Mouse (Mus musculus) CH12.LX (cell line): ENCODE measurements around the gene Krtap4-16. TPM values are rescaled to one million over a fixed set of nuclear protein-coding genes. Genes with fewer than 3 reads are reported as not detected.

ENCODE experiments used
- DNase-seq: peaks from one replicate; pipeline ENCODE4 v3.0.0-alpha.2; 2013; ENCODE audit errors: extremely low read depth
- H3K27ac ChIP-seq: 2 replicates; pipeline ENCODE4 v1.5.1; 2012; ENCODE audit warnings: low read depth, mild to moderate bottlenecking, control low read depth, moderate library complexity; ENCODE audit not compliant: insufficient read depth
- H3K27me3 ChIP-seq: replicated peaks from 2 replicates; pipeline ENCODE3; 2012; ENCODE audit warnings: inconsistent platforms
- H3K36me3 ChIP-seq, 2 experiments: replicated peaks in 1 of 2; 2 replicates each; pipeline versions ENCODE3 to v1.6.1; 2012; ENCODE audit warnings: inconsistent platforms in 1 of 2, low read length in 1 of 2, mild to moderate bottlenecking in 1 of 2, mixed read lengths in 1 of 2, moderate library complexity in 1 of 2; ENCODE audit not compliant: control insufficient read depth in 1 of 2, insufficient read depth in 1 of 2
- H3K4me1 ChIP-seq, 2 experiments: 2 replicates each; pipeline ENCODE4 v1.6.1; 2012; ENCODE audit warnings: inconsistent platforms in 1 of 2, moderate library complexity in 1 of 2; ENCODE audit not compliant: insufficient read depth in 2 of 2, control insufficient read depth in 1 of 2
- H3K4me2 ChIP-seq: 2 replicates; pipeline ENCODE4 v1.6.1; 2012; ENCODE audit warnings: low read depth, mild to moderate bottlenecking, control low read depth; ENCODE audit not compliant: poor library complexity, insufficient read depth, severe bottlenecking
- H3K4me3 ChIP-seq, 3 experiments: fragments of 150-350 bp in 1 of 3; sonication (generic) in 1 of 3; replicated peaks in 1 of 3; 2 replicates each; pipeline versions ENCODE3 to v1.5.1; 2011 to 2012; ENCODE audit warnings: low read depth in 2 of 3, low read length in 2 of 3, mild to moderate bottlenecking in 2 of 3, moderate library complexity in 2 of 3, control low read depth in 1 of 3, improper control_type of control experiment in 1 of 3, inconsistent platforms in 1 of 3, mixed read lengths in 1 of 3; ENCODE audit not compliant: poor library complexity in 1 of 3
- H3K79me2 ChIP-seq: replicated peaks from 2 replicates; pipeline ENCODE4 v1.6.1; 2012; ENCODE audit warnings: mild to moderate bottlenecking, moderate library complexity; ENCODE audit not compliant: control insufficient read depth, poor library complexity, insufficient read depth, severe bottlenecking; ENCODE audit errors: extremely low read depth
- H3K9ac ChIP-seq: 2 replicates; pipeline ENCODE4 v1.6.1; 2012; ENCODE audit warnings: low read depth, mild to moderate bottlenecking, control low read depth, moderate library complexity; ENCODE audit not compliant: insufficient read depth
- H3K9me3 ChIP-seq: replicated peaks from 2 replicates; pipeline ENCODE3; 2012; ENCODE audit warnings: low read length, inconsistent platforms, mixed read lengths
- BHLHE40 ChIP-seq: IDR thresholded peaks from 2 replicates; pipeline ENCODE4 v1.6.1; 2011; ENCODE audit warnings: mild to moderate bottlenecking, low read depth, low read length, improper control_type of control experiment
- CTCF ChIP-seq, 2 experiments: IDR thresholded peaks in 1 of 2; conservative IDR thresholded peaks in 1 of 2; 2 replicates each; pipeline ENCODE4 v1.5.1; 2011 to 2012; ENCODE audit warnings: low read depth in 2 of 2, low read length in 2 of 2, improper control_type of control experiment in 1 of 2, inconsistent platforms in 1 of 2, mild to moderate bottlenecking in 1 of 2, moderate library complexity in 1 of 2
- E2F4 ChIP-seq: IDR thresholded peaks from 2 replicates; pipeline ENCODE4 v1.6.1; 2011; ENCODE audit warnings: low read depth, low read length, improper control_type of control experiment; ENCODE audit not compliant: insufficient replicate concordance
- GABPA ChIP-seq: IDR thresholded peaks from 2 replicates; pipeline ENCODE4 v1.6.1; 2012; ENCODE audit warnings: low read depth, low read length, improper control_type of control experiment, inconsistent platforms; ENCODE audit not compliant: insufficient replicate concordance
- HCFC1 ChIP-seq: IDR thresholded peaks from 2 replicates; pipeline ENCODE4 v1.6.1; 2012; ENCODE audit warnings: low read depth, mild to moderate bottlenecking, inconsistent platforms, low read length, improper control_type of control experiment
- IRF4 ChIP-seq: IDR thresholded peaks from 2 replicates; pipeline ENCODE4 v1.6.1; 2014; ENCODE audit warnings: low read depth, mild to moderate bottlenecking, inconsistent platforms, low read length, improper control_type of control experiment
- JUN ChIP-seq: IDR thresholded peaks from 2 replicates; pipeline ENCODE4 v1.6.1; 2011; ENCODE audit warnings: low read depth, mild to moderate bottlenecking, low read length, improper control_type of control experiment, moderate library complexity; ENCODE audit not compliant: insufficient read depth
- JUND ChIP-seq: conservative IDR thresholded peaks from 2 replicates; pipeline ENCODE4 v1.6.1; 2011; ENCODE audit warnings: low read depth, low read length, improper control_type of control experiment
- KAT2A ChIP-seq: IDR thresholded peaks from 2 replicates; pipeline ENCODE4 v1.6.1; 2012; ENCODE audit warnings: low read length, improper control_type of control experiment, inconsistent platforms; ENCODE audit not compliant: insufficient replicate concordance
- MAZ ChIP-seq: IDR thresholded peaks from 2 replicates; pipeline ENCODE4 v1.6.1; 2012; ENCODE audit warnings: low read depth, mild to moderate bottlenecking, inconsistent platforms, low read length, improper control_type of control experiment, moderate library complexity
- MEF2A ChIP-seq: IDR thresholded peaks from 2 replicates; pipeline ENCODE4 v1.6.1; 2014; ENCODE audit warnings: low read depth, mild to moderate bottlenecking, inconsistent platforms, low read length, improper control_type of control experiment, borderline replicate concordance
- NELFE ChIP-seq: IDR thresholded peaks from 2 replicates; pipeline ENCODE4 v1.6.1; 2011; ENCODE audit warnings: low read depth, low read length, improper control_type of control experiment
- PAX5 ChIP-seq: IDR thresholded peaks from 2 replicates; pipeline ENCODE4 v1.6.1; 2012; ENCODE audit warnings: low read length, inconsistent platforms, mixed read lengths
- POLR2A ChIP-seq: IDR thresholded peaks from 2 replicates; pipeline ENCODE4 v1.6.1; 2011; ENCODE audit warnings: low read depth, mild to moderate bottlenecking, improper control_type of control experiment, low read length
- POLR2AphosphoS2 ChIP-seq: IDR thresholded peaks from 2 replicates; pipeline ENCODE4 v1.6.1; 2011; ENCODE audit warnings: low read depth, low read length, improper control_type of control experiment
- RAD21 ChIP-seq: IDR thresholded peaks from 2 replicates; pipeline ENCODE4 v1.6.1; 2011; ENCODE audit warnings: low read depth, mild to moderate bottlenecking, low read length, improper control_type of control experiment, moderate library complexity
- RCOR1 ChIP-seq: conservative IDR thresholded peaks from 2 replicates; pipeline ENCODE4 v1.6.1; 2012; ENCODE audit warnings: low read depth, mild to moderate bottlenecking, inconsistent platforms, low read length, improper control_type of control experiment
- SIN3A ChIP-seq: IDR thresholded peaks from 2 replicates; pipeline ENCODE4 v1.6.1; 2012; ENCODE audit warnings: low read length, improper control_type of control experiment, inconsistent platforms
- SMC3 ChIP-seq: IDR thresholded peaks from 2 replicates; pipeline ENCODE4 v1.6.1; 2011; ENCODE audit warnings: low read depth, low read length, improper control_type of control experiment
- TBP ChIP-seq: conservative IDR thresholded peaks from 2 replicates; pipeline ENCODE4 v1.6.1; 2011; ENCODE audit warnings: low read depth, low read length, improper control_type of control experiment
- UBTF ChIP-seq: IDR thresholded peaks from 2 replicates; pipeline ENCODE4 v1.6.1; 2012; ENCODE audit warnings: low read depth, mild to moderate bottlenecking, inconsistent platforms, low read length, improper control_type of control experiment, moderate library complexity
- USF1 ChIP-seq: IDR thresholded peaks from 2 replicates; pipeline ENCODE4 v1.6.1; 2014; ENCODE audit warnings: low read depth, mild to moderate bottlenecking, inconsistent platforms, low read length, improper control_type of control experiment
- ZKSCAN1 ChIP-seq: IDR thresholded peaks from 2 replicates; pipeline ENCODE4 v1.6.1; 2012; ENCODE audit warnings: low read depth, inconsistent platforms, low read length, improper control_type of control experiment, borderline replicate concordance
- ZMIZ1 ChIP-seq: IDR thresholded peaks from 2 replicates; pipeline ENCODE4 v1.6.1; 2012; ENCODE audit warnings: low read depth, mild to moderate bottlenecking, inconsistent platforms, low read length, improper control_type of control experiment
- ZNF384 ChIP-seq: IDR thresholded peaks from 2 replicates; pipeline ENCODE4 v1.6.1; 2012; ENCODE audit warnings: low read depth, low read length, improper control_type of control experiment, inconsistent platforms
- dilution Hi-C: fragments of 300-500 bp; cut with MboI; formaldehyde crosslinking; loops from 2 replicates; pipeline ENCODE4 v1.14.3; 2020; ENCODE audit warnings: low sequenced_read_pairs; ENCODE audit not compliant: extremely low pct_unique_long_range_greater_than_20kb, extremely low pct_ligation_motif_present
- in situ Hi-C: fragments of 300-500 bp; cut with MboI; formaldehyde crosslinking; loops from 3 replicates; pipeline ENCODE4 v1.14.3; 2019; ENCODE audit warnings: low sequenced_read_pairs, low pct_ligation_motif_present, low pct_unique_long_range_greater_than_20kb, mixed read lengths
- polyA plus RNA-seq: library from polyadenylated mRNA; unstranded; fragments of >175 nt; gene quantifications from 2 replicates; pipeline ENCODE4 v1.2.1, GENCODE M21; 2012; ENCODE audit warnings: low read depth; ENCODE audit not compliant: insufficient read length
- total RNA-seq, 2 experiments: library from RNA; depleted of rRNA; stranded (reverse); fragments of 300-350 nt in 1 of 2; fragments of >200 nt in 1 of 2; gene quantifications; 2 replicates each; pipeline ENCODE4 v1.2.3; 2012 to 2014

The Krtap4-16 gene
- total and polyA plus RNA-seq, 3 experiments = not detected

DNA sequence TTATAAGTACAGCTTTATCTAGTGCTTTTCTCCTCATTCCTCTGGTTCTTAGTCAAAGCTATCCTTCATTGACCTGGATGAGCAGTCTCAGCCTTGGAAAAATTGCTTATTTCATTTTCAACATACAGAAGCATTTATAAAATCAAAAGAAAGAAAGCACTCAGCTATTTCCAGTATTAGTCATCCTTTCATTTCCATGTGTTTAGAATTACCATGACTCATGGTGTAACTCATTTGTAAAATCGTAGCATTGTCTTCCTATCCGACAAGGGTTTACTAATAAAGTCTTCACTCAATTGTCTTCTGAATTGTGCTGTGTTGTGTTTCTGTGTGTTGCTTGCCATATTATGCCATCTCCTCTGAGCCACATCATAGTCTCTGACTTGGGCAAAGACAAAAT is 7.4 kb upstream of the Krtap4-16 start:
- H3K36me3 ChIP-seq = no peaks in the 10 kb centered on the region
- peaks cover 64% of the 10 kb centered on the region for H3K27me3 ChIP-seq
- H3K9me3 ChIP-seq = no peaks in the 10 kb centered on the region
- dilution Hi-C loops (no loop called here), in situ Hi-C loops (no loop called here)
- no peak for TF ChIP-seq RAD21
- TF ChIP-seq TBP = no peak
- TF ChIP-seq USF1 = no peak
- TF ChIP-seq MEF2A = no peak
- no peak for TF ChIP-seq BHLHE40
- TF ChIP-seq IRF4 = no peak
- no peak overlapping the region for H3K27ac ChIP-seq
- H3K79me2 ChIP-seq = no peaks in the 10 kb centered on the region
- no peaks in the 10 kb centered on the region for H3K4me1 ChIP-seq
- no peak for DNase-seq
- H3K9ac ChIP-seq = no peak overlapping the region
- no peak overlapping the region for H3K4me2 ChIP-seq
- no peak overlapping the region for H3K4me3 ChIP-seq

DNA sequence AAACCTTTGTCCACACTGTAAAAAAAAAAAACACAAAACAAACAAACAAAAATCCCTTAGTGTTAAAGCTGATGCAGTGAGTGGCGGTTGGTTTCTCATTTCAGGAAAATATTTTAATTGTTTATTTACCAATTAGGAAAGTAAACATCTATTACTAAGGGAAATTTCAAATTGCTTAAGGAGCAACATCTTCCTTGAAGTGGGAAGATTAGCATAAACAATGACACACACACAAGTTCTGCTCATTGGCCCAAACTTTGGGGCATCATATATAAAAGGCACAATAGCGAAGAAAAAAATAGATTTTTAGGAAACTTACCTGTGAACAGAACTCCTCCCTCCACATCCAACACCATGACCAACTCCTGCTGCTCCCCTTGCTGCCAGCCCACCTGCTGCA is 6.2 kb upstream of the Krtap4-16 start, which contains the start of gene Gm11568:
Gene Gm11568, plus strand, starts transcription at position 301 of the 400 bp plus-strand sequence.
- DNase-seq = no peak
- in situ Hi-C loops (no loop called here), dilution Hi-C loops (no loop called here)
- Histone ChIP-seq H3K27ac (no peak within 1 kb of the TSS), H3K9me3 (no peaks in the 10 kb centered on the region), H3K36me3 (no peaks in the 10 kb centered on the region), H3K4me1 (no peaks in the 10 kb centered on the region)
- TF ChIP-seq BHLHE40 (no peak), RCOR1 (no peak), GABPA (no peak), CTCF (conservative IDR thresholded peaks at IDR 0.05 in 1 of 2, IDR thresholded peaks at IDR 0.05 in 1 of 2; ENCODE audit: low read depth in 2 of 2, low read length in 2 of 2) (no peak), ZKSCAN1 (no peak), UBTF (no peak), PAX5 (no peak), ZNF384 (no peak)
- TF ChIP-seq, all 38 proteins: peak for 0
- no peaks in the 10 kb centered on the region for H3K79me2 ChIP-seq
- H3K4me2 ChIP-seq = no peak within 1 kb of the TSS
- no peak within 1 kb of the TSS for H3K9ac ChIP-seq
- peaks cover 63% of the 10 kb centered on the region for H3K27me3 ChIP-seq
- no peak within 1 kb of the TSS for H3K4me3 ChIP-seq

DNA sequence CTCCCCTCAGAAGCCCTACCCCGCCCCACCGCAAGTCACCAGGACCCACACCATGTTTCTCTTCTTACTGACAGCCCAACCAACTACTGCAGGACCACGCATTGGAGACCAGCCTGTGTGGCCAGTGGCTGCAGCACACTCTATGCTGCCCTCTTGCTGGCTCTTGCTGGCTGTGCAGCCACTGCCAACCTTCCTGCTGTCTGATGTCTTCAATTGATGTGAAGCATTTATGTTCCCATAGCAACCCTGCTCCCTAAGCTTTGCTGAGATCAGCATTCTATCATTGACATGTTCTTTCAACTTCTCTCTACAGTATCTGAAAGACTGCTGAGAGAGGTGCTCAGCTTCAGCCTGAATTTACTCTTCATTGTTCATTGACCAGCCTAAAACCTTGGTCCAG is 2.7 kb upstream of the Krtap4-16 start:
- dilution Hi-C loops = no loop called here
- no peaks in the 10 kb centered on the region for H3K36me3 ChIP-seq
- no peak for DNase-seq
- in situ Hi-C loops = no loop called here
- no peaks in the 10 kb centered on the region for H3K79me2 ChIP-seq
- H3K9ac ChIP-seq = no peak overlapping the region
- H3K4me2 ChIP-seq = no peak overlapping the region
- H3K27ac ChIP-seq = no peak overlapping the region
- no peaks in the 10 kb centered on the region for H3K9me3 ChIP-seq
- H3K4me3 ChIP-seq = no peak overlapping the region
- H3K27me3 ChIP-seq = peaks cover 59% of the 10 kb centered on the region
- H3K4me1 ChIP-seq = no peaks in the 10 kb centered on the region
- TF ChIP-seq KAT2A = no peak
- no peak for TF ChIP-seq PAX5
- no peak for TF ChIP-seq HCFC1
- no peak for TF ChIP-seq GABPA
- TF ChIP-seq E2F4 = no peak
- no peak for TF ChIP-seq BHLHE40
- TF ChIP-seq POLR2A = no peak
- TF ChIP-seq JUND = no peak
- TF ChIP-seq RCOR1 = no peak
- peak; percentile 31 for TF ChIP-seq RAD21
- no peak for TF ChIP-seq MEF2A
- no peak for TF ChIP-seq UBTF
- TF ChIP-seq IRF4 = no peak
- TF ChIP-seq TBP = no peak
- TF ChIP-seq CTCF (conservative IDR thresholded peaks at IDR 0.05 in 1 of 2, IDR thresholded peaks at IDR 0.05 in 1 of 2; ENCODE audit: low read depth in 2 of 2, low read length in 2 of 2) = peak in 1 of 2 experiments; percentile 53; a peak in 2 of 4 replicates
- TF ChIP-seq POLR2AphosphoS2 = no peak
- TF ChIP-seq JUN = no peak
- no peak for TF ChIP-seq MAZ
- no peak for TF ChIP-seq SIN3A
- no peak for TF ChIP-seq ZKSCAN1
- TF ChIP-seq NELFE = no peak
- peak; percentile 50 for TF ChIP-seq SMC3
- TF ChIP-seq ZMIZ1 = no peak
